Mouse (Mus musculus) frontal cortex, adult 2 months (tissue): Measurements from ENCODE around the gene Hspa1l. TPM values are rescaled to one million over a fixed set of nuclear protein-coding genes. Genes with fewer than 3 reads are reported as not detected.
"Not testable (repeated sequence)": the region's sequence is repeated elsewhere in the genome, so short reads cannot be mapped to it uniquely, and the experiment has no call there.

Experiments
- DNase-seq, 2 experiments: peaks; one replicate each; pipeline ENCODE4 v3.0.0; 2022; ENCODE audit warnings: low spot score in 1 of 2; ENCODE audit errors: extremely low spot score in 1 of 2
- polyA plus RNA-seq: library from polyadenylated mRNA; depleted of rRNA; stranded (reverse); fragments of >200 nt; gene quantifications from 2 replicates; pipeline ENCODE4 v1.2.3, GENCODE M21; 2012

Gene Hspa1l
- polyA plus RNA-seq, 1 experiment: 0.40 TPM

GRCm38 (mm10) chr17:34950514-34951455, 21.7 kb upstream of the Hspa1l start:
- DNase-seq: no peak

GRCm38 (mm10) chr17:34951636-34952377, 20.7 kb upstream of the Hspa1l start:
- peak in 1 of 2 experiments; percentile 57 for DNase-seq

- DNase-seq: peak; percentile 48 to 81
Measured at GRCm38 (mm10) chr17:34952378-34953040, 20.0 kb upstream of the Hspa1l start.

GRCm38 (mm10) chr17:34953258-34953657, 19.2 kb upstream of the Hspa1l start:
- DNase-seq: no peak

GRCm38 (mm10) chr17:34953904-34954303, 18.6 kb upstream of the Hspa1l start:
- no peak for DNase-seq

GRCm38 (mm10) chr17:34954831-34955230, 17.7 kb upstream of the Hspa1l start:
- no peak for DNase-seq

- DNase-seq: no peak
Measured at GRCm38 (mm10) chr17:34955884-34956283, 16.6 kb upstream of the Hspa1l start.

- peak in 1 of 2 experiments; percentile 50 for DNase-seq
Measured at GRCm38 (mm10) chr17:34956340-34956739, 16.2 kb upstream of the Hspa1l start.

GRCm38 (mm10) chr17:34957291-34957690, 15.2 kb upstream of the Hspa1l start:
- DNase-seq: not testable (repeated sequence)

GRCm38 (mm10) chr17:34957966-34958365, 14.5 kb upstream of the Hspa1l start:
- DNase-seq: not testable (repeated sequence)

- not testable (repeated sequence) for DNase-seq
Measured at GRCm38 (mm10) chr17:34958734-34959129, 13.8 kb upstream of the Hspa1l start.

- DNase-seq: peak; percentile 55 to 84
Measured at GRCm38 (mm10) chr17:34959130-34959778, 13.2 kb upstream of the Hspa1l start, which contains the start of gene Hspa1b. Hspa1b (minus strand) TSS chr17:34959238.

GRCm38 (mm10) chr17:34959881-34960515, 12.5 kb upstream of the Hspa1l start:
- DNase-seq: no peak

GRCm38 (mm10) chr17:34960702-34961493, 11.6 kb upstream of the Hspa1l start:
- DNase-seq: peak in 1 of 2 experiments; percentile 30

- DNase-seq: peak in 1 of 2 experiments; percentile 26
Measured at GRCm38 (mm10) chr17:34962125-34962524, 10.4 kb upstream of the Hspa1l start.

GRCm38 (mm10) chr17:34962841-34963240, 9.7 kb upstream of the Hspa1l start:
- DNase-seq: no peak

GRCm38 (mm10) chr17:34964640-34965049, 7.9 kb upstream of the Hspa1l start:
- no peak for DNase-seq

GRCm38 (mm10) chr17:34965627-34966026, 6.9 kb upstream of the Hspa1l start:
- DNase-seq: no peak

- DNase-seq: not testable (repeated sequence)
Measured at GRCm38 (mm10) chr17:34969822-34970221, 2.7 kb upstream of the Hspa1l start, which contains the start of gene Gm20481. Gm20481 (plus strand) TSS chr17:34969912.
